Mouse (Mus musculus) layer of hippocampus, postnatal 14 days (tissue): ENCODE data around the gene Ldah. TPM values are rescaled to one million over a fixed set of nuclear protein-coding genes. Genes with fewer than 3 reads are reported as not detected.

Experiments used
- DNase-seq, 2 experiments: peaks; one replicate each; pipeline ENCODE4 v3.0.0; 2021 to 2022; ENCODE audit warnings: low spot score in 2 of 2, mixed read lengths in 1 of 2
- total RNA-seq, 2 experiments: library from RNA; stranded (reverse); gene quantifications; 2 replicates each; pipeline ENCODE4 v1.2.3; 2021

The Ldah gene
- total RNA-seq, 2 experiments from 2014 or later = 42.7 to 45.2 TPM

DNA sequence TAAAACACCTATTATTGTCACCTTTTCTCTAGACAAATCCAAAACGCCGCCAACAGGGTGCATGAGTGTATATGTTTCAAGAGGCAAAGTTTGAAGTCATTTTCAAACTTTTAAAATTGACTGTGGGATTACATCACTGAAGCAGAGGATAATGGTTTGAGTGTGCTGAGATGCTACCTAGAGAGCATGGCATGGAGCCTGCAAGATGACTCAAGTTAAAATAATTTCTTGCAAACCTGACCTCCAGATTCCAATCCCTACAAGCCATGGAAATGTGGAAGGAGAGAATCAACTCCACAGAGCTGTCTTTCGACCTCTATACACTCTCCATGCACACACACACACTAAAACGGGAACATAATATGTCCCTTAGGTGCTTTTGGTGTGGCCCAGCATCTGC is 104.4 kb downstream of the Ldah start:
- DNase-seq = no peak

DNA sequence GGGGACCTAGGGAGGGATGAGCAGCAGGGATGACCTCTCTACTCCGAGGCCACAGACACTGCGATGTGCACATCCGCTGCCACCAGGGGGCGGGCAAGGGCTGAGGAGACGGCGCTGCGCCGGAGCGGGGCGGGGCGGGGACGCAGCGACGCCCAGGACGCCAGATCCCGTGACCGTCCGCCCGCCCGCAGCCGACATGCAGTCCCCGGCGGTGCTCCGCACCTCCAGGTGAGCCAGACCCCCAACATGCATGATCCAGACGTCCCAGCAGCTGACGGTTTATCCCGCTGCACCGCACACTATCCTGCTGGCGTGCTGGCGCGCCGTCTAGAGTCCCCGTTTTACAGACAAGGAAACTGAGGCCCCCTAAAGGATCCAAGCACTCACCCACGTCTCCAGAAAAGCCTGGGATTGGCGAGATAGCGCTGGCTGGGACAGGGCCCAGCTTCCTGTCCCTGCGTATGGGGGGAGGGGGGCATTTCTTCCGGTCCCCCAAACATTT is 105.4 kb downstream of the Ldah start, which contains the start of gene Hs1bp3:
Hs1bp3 (plus strand) TSS at position 163 of the 502 bp plus-strand sequence.
- DNase-seq = peak; percentile 78

DNA sequence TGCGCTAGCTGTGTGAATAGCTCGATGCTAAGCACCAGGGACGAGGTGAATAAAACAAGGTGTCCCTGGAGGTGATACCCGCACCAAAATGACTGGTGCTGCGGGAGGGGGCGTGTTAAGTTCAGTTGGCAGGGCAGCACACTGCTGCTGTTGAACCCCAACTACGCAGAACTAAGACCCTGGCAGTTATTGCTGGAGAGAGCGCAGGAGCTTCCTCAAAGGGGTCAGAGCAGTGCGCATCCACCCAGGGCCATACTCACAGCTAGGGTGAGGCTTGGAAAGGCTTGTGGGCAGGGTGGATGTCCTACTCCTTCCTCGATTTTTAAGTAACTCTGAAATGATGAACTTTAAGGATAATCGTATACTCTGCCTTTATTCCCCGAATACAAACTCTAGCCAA is 105.9 kb downstream of the Ldah start:
- no peak for DNase-seq

DNA sequence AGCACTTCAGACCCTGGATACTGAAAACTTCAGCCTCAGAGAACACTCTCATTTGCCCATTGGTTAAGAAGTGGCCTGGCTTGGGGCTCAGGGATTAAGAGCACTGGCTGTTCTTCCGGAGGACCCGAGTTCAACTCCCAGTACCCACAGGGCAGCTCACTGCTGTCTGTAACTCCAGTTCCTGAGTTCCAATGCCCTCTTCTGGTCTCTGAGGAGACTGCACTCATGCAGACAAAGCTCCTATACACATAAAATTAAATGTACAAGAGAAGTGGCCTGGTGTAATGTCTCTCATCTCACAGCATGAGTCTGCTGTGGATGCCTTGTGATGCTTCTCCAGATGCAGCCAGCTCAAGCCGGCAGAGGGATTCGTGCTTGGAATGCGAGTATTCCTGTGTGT is 108.6 kb downstream of the Ldah start:
- DNase-seq = no peak

DNA sequence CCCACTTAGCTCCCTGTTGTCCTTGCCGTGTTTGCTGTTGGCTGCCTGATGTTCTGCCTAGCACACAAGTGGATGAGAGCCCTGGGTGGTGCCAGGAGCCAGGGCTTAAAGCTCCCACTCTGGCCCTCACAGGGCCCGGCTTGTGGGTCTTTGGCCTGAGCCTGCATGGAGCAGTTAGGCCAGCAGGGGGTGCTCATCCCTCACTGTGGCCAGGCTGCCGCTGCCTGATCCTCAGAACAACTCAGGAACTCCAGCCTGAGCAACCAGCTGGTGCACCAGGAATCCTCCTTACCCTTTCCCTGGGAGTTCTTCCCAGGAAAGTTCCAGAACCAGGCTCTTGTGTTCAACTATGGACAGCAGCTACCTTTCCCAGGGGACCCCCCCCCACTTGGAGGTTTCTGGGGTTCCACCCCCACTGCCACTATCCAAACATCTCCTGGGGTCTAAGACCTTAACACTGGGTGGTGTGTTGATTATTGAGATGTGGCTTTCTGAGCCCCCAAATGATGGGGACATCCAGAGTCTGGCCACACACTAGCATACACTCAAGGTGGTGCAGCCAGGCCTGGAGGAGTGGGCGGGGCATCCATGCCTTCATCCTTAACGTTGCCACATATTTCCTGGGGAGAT is 112.3 kb downstream of the Ldah start:
- peak; percentile 84 to 86 for DNase-seq

DNA sequence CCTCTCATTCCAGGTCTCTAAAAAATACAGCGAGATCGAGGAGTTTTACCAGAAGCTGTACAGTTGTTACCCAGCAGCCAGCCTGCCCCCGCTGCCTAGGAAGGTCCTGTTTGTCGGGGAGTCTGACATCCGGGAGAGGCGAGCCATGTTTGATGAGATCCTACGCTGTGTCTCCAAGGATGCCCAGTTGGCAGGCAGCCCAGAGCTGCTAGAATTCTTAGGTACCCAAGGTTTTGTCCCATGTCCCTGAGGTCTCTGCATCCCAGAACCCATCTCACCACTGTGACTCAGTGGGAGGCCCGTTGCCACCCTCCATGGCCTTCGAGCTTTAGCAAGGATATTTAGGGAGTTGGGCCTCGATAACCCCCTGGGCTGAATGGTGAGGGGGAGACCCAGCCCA is 113.6 kb downstream of the Ldah start:
- no peak for DNase-seq

DNA sequence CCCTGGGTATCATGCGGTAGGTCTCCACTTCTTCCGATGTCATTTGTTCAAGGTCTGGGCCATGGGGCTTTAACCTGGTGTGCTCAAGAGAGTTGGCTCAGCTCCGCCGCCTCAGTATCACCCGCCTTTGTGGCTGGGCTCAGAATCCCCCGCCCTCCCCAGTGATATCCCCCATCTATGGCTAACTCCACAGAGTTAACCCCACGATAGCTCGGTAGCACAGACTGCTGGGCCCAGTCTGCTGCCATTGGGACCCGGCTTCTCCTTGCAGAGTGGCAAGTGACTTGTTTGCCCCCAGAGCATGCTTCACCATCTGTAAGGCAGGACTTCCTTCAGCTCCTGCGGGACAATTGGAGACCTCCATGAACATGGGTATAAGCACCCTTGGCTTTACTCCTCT is 116.2 kb downstream of the Ldah start:
- DNase-seq = no peak

DNA sequence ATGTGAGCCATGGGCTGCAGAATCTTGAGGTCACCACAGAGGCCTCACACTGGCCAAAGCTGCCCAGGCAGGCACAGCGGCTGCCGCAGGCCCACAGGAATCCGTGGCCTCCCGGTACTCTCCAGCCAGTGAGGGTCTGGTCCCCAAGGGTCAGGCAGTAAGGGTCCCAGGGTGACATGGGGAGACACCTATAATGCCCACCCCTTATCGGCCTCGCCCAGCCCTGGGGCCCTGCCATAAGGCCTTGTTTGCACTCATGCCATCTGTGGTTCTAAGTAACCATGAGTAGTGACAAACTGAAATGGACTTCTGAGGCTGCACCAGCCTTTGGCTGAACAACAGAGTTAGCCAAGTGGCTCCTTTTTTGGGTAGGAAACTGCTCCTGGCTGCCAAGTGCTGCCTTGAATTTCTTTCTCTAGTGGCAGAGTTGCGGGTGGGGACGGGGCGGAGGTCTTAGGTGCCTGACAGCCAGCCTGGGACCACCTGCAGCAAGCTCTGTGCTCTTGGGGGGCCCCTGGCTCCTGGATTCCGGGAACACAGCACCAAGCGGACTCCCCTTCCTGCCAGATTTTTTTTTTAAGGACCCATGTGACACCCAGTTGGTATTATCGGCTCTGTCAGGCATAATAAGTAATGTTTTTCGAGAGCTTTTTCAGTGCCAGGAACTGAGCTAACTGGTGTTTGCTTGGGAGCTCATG is 117.5 kb downstream of the Ldah start:
- DNase-seq = peak in 1 of 2 experiments; percentile 65

DNA sequence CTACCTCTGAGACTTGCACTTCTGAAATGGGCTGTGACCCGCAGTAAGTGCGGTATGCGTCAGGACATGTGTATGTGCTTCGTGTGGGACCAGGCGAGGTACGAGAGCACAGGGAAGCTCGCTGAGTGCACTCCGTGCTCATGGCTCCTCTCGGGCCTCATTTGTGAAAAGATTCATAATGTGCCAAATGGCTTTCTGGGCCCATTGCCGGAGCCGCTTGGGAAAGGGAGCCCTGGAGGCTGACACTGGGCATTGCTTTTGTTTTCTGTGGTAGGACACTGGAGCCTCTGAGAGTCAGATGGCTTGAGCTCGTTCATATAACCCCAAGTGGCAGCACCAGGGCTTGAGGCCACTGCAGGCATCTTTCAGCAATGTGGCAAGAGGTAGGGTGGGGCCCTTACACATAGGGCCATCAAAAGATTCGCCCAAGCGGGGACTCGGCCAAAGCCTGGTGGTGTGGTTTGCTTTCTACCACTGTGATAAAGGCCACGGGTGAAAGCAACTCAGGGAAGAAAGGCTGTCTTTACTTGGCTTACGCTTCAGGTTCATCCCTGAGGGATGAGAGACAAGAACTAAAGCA is 118.1 kb downstream of the Ldah start:
- DNase-seq = peak; percentile 65 to 75

DNA sequence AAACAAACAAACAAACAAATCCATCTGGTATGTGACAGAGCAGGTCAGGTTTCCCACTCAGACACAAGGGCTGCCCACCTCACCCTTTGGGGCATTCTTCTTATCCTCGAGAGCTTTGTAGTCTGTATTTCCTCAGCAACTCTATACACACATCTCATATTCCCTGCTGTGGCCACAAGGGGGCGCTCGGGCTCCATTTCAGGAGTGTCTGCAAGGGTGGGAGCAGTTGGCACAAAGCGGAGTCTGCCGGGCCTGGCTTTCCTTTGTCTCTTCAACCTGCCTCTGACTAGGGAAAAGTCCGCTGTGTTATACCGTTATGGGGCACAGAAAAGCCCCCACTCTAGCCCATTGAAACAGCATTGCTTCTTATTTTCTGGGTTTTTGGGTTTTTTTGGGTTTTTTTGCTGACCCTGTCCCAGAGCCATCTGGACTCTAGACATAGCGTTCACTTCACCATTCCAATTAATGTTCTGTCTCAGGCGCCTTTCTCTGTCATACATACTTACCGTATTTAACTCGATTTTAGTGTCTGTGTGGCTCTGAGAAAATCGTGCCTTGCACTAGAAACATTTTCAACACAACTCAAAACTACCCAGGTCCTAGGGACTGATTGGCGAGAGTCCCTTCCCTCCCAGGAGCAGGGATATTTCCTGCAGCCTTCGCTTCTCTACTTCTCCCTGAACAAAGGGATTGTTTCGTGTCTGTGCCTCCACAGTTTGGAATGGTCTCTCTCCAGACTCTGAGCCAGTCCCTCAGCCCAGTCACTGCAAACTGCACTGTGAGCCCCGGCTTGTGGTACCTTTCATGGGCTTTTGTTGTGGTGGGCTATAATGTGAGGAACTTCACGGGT is 119.1 kb downstream of the Ldah start:
- DNase-seq = peak; percentile 96 to 98

DNA sequence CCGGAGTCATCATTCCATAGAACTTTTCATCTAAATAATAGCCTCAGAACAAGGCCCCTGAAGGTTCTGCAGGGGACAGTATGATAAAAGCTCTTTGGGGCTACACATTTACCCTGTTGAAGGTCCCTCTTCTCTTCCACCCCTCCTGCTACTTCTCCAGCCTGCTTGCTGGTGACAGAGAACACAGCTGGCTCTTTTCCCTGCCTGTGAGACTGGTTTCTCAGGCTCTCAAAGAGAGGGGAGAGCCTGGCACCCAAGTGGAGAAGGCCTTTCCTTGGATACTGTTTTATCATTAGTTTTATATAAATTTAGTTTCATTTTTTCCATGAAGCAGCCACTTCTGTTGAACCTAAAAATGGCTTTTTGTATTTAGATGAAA is 119.8 kb downstream of the Ldah start:
- no peak for DNase-seq

DNA sequence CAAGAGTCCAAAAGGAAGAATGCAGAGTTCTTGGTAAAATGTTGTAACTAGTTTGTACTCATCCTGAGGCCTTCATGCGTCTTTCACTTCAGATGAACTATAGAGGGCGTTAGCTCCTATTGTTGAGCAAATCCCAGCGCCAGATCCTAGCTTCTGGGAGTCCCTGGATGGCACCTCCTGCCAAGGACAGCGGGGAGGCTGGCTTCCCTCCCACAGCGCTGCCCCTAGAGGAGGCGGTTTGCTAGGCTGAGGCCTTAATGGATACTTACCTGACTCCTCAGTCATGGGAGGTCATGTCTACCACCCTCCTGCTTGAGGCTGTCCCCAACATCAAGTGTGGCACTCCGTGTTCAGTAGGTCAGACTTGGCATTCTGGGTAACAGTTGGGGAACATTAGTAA is 121.3 kb downstream of the Ldah start:
- no peak for DNase-seq

DNA sequence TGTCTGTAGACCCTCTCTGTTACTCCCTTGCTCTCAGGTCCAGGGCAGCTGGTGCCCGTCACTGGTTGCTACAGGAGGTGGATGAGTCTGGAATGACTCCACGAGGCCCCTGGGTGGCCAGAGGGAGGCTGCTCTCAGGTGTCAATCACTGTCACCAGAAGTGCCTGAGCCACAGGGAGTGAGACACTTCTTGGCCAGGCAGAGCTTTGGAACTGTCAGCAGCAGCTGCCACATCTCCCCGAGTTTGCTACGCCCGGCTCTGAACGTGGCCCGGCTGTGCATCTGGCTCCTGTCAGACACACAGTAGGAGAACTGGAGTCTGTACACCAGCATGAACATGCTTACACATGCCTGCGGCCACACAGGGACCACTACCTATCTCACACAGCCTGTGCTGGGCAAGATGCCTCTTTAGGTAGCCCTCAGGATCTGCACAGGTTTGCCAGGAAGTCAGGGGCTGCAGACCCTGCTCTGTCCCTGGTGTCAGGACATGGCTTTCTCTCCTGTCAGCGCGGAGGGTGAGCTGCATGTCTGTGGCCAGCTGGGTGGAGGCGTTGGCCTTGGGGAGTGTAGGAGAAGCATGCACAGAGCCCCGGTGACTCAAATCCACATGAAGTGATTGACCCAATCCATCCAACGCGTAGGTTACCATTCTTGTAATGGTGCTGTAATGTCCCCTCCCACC is 123.7 kb downstream of the Ldah start:
- no peak for DNase-seq

DNA sequence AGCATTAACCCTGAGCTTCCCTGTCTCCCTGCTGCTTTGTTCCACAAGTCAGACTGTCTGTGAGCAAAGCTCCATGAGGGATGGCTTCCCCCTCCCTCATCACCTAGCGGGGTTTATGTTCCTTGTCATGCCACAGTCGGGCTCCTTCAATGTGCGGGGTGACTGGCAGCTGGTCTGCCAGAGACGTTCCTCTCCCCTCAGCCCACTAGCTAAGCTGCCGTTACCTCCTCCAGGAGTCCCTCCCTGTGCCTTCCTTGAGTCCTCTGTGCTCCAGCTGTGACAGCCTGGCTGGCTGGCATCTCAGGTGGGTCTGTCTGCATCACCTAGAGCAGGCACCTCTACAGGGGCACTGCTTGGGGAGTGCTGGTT is 124.3 kb downstream of the Ldah start:
- no peak for DNase-seq

DNA sequence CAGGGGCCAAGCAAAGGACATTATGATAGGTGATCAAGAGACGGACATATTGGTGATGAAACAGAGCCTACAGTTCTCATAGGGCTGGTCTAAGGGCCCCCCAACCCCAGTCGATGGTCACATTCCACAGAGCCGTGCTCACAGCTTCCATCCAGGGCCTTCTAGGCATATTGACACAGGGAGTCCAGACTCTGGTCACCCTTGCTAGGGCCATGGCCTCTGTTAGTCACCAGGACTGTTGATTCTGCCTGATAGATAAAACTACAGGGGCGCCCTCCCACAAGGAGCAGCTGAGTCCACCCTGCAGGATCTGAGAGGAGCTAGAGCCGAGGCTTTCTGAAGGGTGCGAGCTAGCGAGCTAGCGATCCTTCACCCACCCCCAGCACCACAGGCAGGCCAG is 125.7 kb downstream of the Ldah start:
- DNase-seq = no peak

DNA sequence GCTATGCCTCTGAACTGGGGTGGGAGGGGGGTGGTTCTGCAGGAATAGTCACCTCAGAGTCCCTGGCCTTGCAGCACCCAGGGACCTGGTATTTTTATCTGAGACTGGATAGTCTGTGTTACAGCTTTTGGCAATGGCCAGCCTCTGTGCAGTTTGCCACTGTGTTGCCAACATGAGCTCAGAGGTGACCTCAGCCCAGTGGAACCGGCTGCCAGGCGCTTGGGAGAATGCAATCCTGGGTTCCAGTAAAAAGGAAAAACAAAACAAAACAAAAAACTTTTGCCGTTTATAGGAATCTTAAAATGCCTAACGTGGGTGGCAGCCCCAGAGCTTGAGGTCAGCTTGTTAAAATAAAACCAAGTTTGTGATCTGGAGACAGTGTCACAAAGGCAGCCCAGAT is 126.4 kb downstream of the Ldah start:
- no peak for DNase-seq

Other genes with a start within 250 kb of the Ldah start
- gene Apob, start 230.5 kb upstream of the Ldah start, total RNA-seq = under 1 TPM; 0.18 to 0.21 TPM
- under 1 TPM; 0.23 to 0.26 TPM for gene Gdf7, start 93.8 kb downstream of the Ldah start, total RNA-seq
- gene Hs1bp3, start 105.3 kb downstream of the Ldah start, total RNA-seq = 10 to 100 TPM; 10.3 to 11.6 TPM